In genomic region chr11:76708881-76709280, GRCm38 (mm10) we compare ENCODE assay signal across 16 mouse cellular contexts. TPM values are rescaled to one million over a fixed set of nuclear protein-coding genes. Genes with fewer than 3 reads are reported as not detected.
A peak's percentile ranks its signal among the peaks of the same experiment; 100 is the strongest.
DNase-seq lines count a peak whose midpoint lies in the region; ATAC-seq and TF ChIP-seq lines count a peak whose summit lies in the region.
"Had no signal": no experiment of that assay in that cellular context is flagged by ENCODE, and none has a peak within 500 bp of the region (broad histone marks: within the 10 kb centered on the region; RNA-seq: fewer than 3 reads in every experiment).

No protein-coding gene starts in this region.

- no peaks in the 10 kb centered on the region for H3K36me3 ChIP-seq in kidney, adult 2 months (ENCODE audit: control insufficient read depth, insufficient read depth, low read length)
- no peaks in the 10 kb centered on the region for H3K36me3 ChIP-seq in kidney, embryonic 15.5 days
- H3K36me3 ChIP-seq: heart, embryonic 13.5 days; hindbrain, embryonic 15.5 days; limb, embryonic 13.5 days had no signal

- ATAC-seq in kidney, embryonic 15.5 days (replicated peaks; ENCODE audit: low FRiP score) = no peak

- H3K4me2 ChIP-seq in kidney, embryonic 15.5 days = no peak overlapping the region
- H3K4me2 ChIP-seq: hindbrain, embryonic 15.5 days; limb, embryonic 13.5 days had no signal

- no peak overlapping the region for H3K27ac ChIP-seq in kidney, adult 2 months (ENCODE audit: insufficient read depth, low read depth, low read length)
- no peak overlapping the region for H3K27ac ChIP-seq in kidney, embryonic 15.5 days
- H3K27ac ChIP-seq: heart, embryonic 13.5 days; hindbrain, embryonic 15.5 days; limb, embryonic 13.5 days; macrophage had no signal

- no peak for TF ChIP-seq POLR2A in kidney, adult 2 months (IDR thresholded peaks at IDR 0.05; ENCODE audit: low read depth, low read length)

- WGBS in kidney, adult 2 months = 44% methylated on average over 1 of the region's 1 CpGs
- WGBS in kidney, embryonic 15.5 days = 33% methylated on average over 1 of the region's 1 CpGs

- H3K4me3 ChIP-seq in kidney, adult 2 months (ENCODE audit: insufficient read depth, low read depth, low read length) = no peak overlapping the region
- no peak overlapping the region for H3K4me3 ChIP-seq in kidney, embryonic 15.5 days (replicated peaks)
- H3K4me3 ChIP-seq: heart, embryonic 13.5 days; hindbrain, embryonic 15.5 days; limb, embryonic 13.5 days had no signal

- H3K9ac ChIP-seq in kidney, embryonic 15.5 days = no peak overlapping the region
- H3K9ac ChIP-seq: heart, embryonic 13.5 days; hindbrain, embryonic 15.5 days; limb, embryonic 13.5 days had no signal

- peak; percentile 72 for DNase-seq in kidney, adult 2 months
- peak; percentile 19 for DNase-seq in embryo, embryonic 11 days
- DNase-seq in kidney, postnatal 14 days = peak; percentile 33
- peak; percentile 13 for DNase-seq in skeletal muscle tissue, adult 2 months (ENCODE audit: low read depth, low spot score)
- DNase-seq in urinary bladder, postnatal 25 days (ENCODE audit: low spot score) = no peak
- no peak for DNase-seq in left cerebral cortex, adult 8-10 months (ENCODE audit: low spot score in 2 of 2)
- DNase-seq: cerebellum, adult 11-12 months had no signal

- no peaks in the 10 kb centered on the region for H3K4me1 ChIP-seq in kidney, adult 2 months (ENCODE audit: control insufficient read depth, insufficient read depth, low read length)
- peaks cover 15% of the 10 kb centered on the region for H3K4me1 ChIP-seq in kidney, embryonic 15.5 days
- H3K4me1 ChIP-seq: hindbrain, embryonic 15.5 days had no signal

- no peaks in the 10 kb centered on the region for H3K9me3 ChIP-seq in kidney, embryonic 15.5 days (replicated peaks)
- H3K9me3 ChIP-seq: hindbrain, embryonic 15.5 days had no signal

- no peak for TF ChIP-seq CTCF in kidney, adult 2 months (conservative IDR thresholded peaks at IDR 0.05; ENCODE audit: insufficient read depth, insufficient read length, low read depth, low read length)

- H3K27me3 ChIP-seq in kidney, adult 2 months (replicated peaks; ENCODE audit: control insufficient read depth, insufficient read depth, low read length) = no peaks in the 10 kb centered on the region
- no peaks in the 10 kb centered on the region for H3K27me3 ChIP-seq in kidney, embryonic 15.5 days
- H3K27me3 ChIP-seq: heart, embryonic 13.5 days; hindbrain, embryonic 15.5 days; limb, embryonic 13.5 days had no signal

RNA-seq across cellular contexts. Expression of gene Trarg1, which starts 29.3 kb away (rescaled TPM):
- 2.8 and 2.9 TPM in 2 replicates for polyA plus RNA-seq in kidney, adult 2 months (2012; rRNA removed)
- 1.2 and 2.1 TPM in 2 replicates for polyA plus RNA-seq in kidney, embryonic 15.5 days (2015; fragmentation: Nextera tagmentation; extraction: Ambion mirVana)
- total RNA-seq in left cerebral cortex, adult 8-10 months (2022) = under 1 TPM; 0.48 to 0.80 (median 0.56) TPM
- polyA plus RNA-seq: macrophage had no signal

RNA-seq across cellular contexts. Expression of gene Bhlha9, which starts 36.6 kb away (rescaled TPM):
- not detected in 2 replicates for polyA plus RNA-seq in kidney, adult 2 months (2012; rRNA removed)
- 0.30 and 0.54 TPM in 2 replicates for polyA plus RNA-seq in kidney, embryonic 15.5 days (2015; fragmentation: Nextera tagmentation; extraction: Ambion mirVana)
- total RNA-seq in left cerebral cortex, adult 8-10 months (2022) = 1 to 10 TPM; 2.0 to 3.9 (median 2.2) TPM
- total RNA-seq: gastrocnemius, adult 8-10 months had no signal
- polyA plus RNA-seq: macrophage; small intestine, adult 2 months; stomach, embryonic 16.5 days; urinary bladder, adult 2 months had no signal

RNA-seq across cellular contexts. Expression of gene Gosr1, which starts 54.5 kb away (rescaled TPM):
- 22.8 and 24.3 TPM in 2 replicates for polyA plus RNA-seq in kidney, adult 2 months (2012; rRNA removed)
- 26.3 and 31.9 TPM in 2 replicates for polyA plus RNA-seq in kidney, embryonic 15.5 days (2015; fragmentation: Nextera tagmentation; extraction: Ambion mirVana)
- total RNA-seq in left cerebral cortex, adult 8-10 months (2022) = 10 to 100 TPM; 40.7 to 61.7 (median 52.5) TPM

Comparison
In these comparisons a context has a peak if more than half of its experiments do, and no peak if none do; other contexts are left out.
1. DNase-seq: peak in kidney, adult 2 months (single experiment), embryo, embryonic 11 days (single experiment), kidney, postnatal 14 days (single experiment) and skeletal muscle tissue, adult 2 months (single experiment); none in urinary bladder, postnatal 25 days (single experiment) and left cerebral cortex, adult 8-10 months (0 of 2).